Mouse (Mus musculus): Measurements from ENCODE around the gene Il1f9. TPM values are rescaled to one million over a fixed set of nuclear protein-coding genes. Genes with fewer than 3 reads are reported as not detected.
A peak's percentile ranks its signal among the peaks of the same experiment; 100 is the strongest.
"Not testable (repeated sequence)": the region's sequence is repeated elsewhere in the genome, so short reads cannot be mapped to it uniquely, and the experiment has no call there.

The Il1f9 gene
- polyA plus RNA-seq (2015; fragmentation: Nextera tagmentation; extraction: Ambion mirVana) = not detected in 2 replicates

- H3K36me3 ChIP-seq = no peaks in the 10 kb centered on the region
- no peak for ATAC-seq
- no peaks in the 10 kb centered on the region for H3K4me1 ChIP-seq (replicated peaks)
- H3K27me3 ChIP-seq = no peaks in the 10 kb centered on the region
- H3K9me3 ChIP-seq = no peaks in the 10 kb centered on the region
- H3K9ac ChIP-seq (replicated peaks) = no peak within 1 kb of the TSS
- H3K4me2 ChIP-seq (replicated peaks) = no peak within 1 kb of the TSS
- H3K4me3 ChIP-seq (replicated peaks) = no peak within 1 kb of the TSS
- WGBS = 100% methylated on average over 1 of the region's 1 CpGs
- no peak within 1 kb of the TSS for H3K27ac ChIP-seq
Measured at GRCm38 (mm10) chr2:24186176-24186575, at the start of gene Il1f9. Il1f9 (plus strand) TSS chr2:24186476.

DNA sequence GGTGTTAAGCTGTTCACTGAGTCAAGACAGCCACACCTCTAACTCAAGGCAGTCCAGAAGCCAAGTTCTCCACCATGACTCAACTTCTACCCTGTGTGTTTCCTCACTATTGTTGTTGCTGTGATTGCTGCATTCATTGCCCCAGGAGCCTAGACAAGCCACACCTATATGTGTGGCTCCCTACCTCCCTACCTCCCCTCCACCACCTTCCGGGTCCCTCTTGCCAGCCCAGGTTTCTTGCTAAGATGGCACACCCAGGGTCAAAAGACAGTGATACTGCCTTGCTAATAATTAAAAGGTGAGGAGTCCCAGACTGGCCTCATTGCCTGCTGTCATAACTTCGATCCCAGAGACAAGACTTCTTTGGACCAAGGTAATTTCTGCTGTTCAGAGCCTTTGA lies 33.4 kb upstream of the Il1f9 start, which contains the start of gene Il1f8:
Il1f8 (plus strand) TSS at position 301 of the 400 bp plus-strand sequence.
- no peaks in the 10 kb centered on the region for H3K4me1 ChIP-seq (replicated peaks)
- no peak within 1 kb of the TSS for H3K4me3 ChIP-seq (replicated peaks)
- no peaks in the 10 kb centered on the region for H3K9me3 ChIP-seq
- WGBS = 94% methylated on average over 2 of the region's 2 CpGs
- H3K27ac ChIP-seq = no peak within 1 kb of the TSS
- ATAC-seq = no peak
- H3K4me2 ChIP-seq (replicated peaks) = no peak within 1 kb of the TSS
- no peaks in the 10 kb centered on the region for H3K36me3 ChIP-seq
- H3K9ac ChIP-seq (replicated peaks) = no peak within 1 kb of the TSS
- no peaks in the 10 kb centered on the region for H3K27me3 ChIP-seq

GRCm38 (mm10) chr2:24181683-24182331 lies 4.5 kb upstream of the Il1f9 start:
- H3K36me3 ChIP-seq; H3K4me1 ChIP-seq (replicated peaks); H3K27ac ChIP-seq; H3K27me3 ChIP-seq; H3K9me3 ChIP-seq: not testable (repeated sequence)
- Histone ChIP-seq H3K9ac (replicated peaks) (peak overlapping the region; percentile 12; the same call in 1 of the 2 replicates), H3K4me2 (replicated peaks) (peak overlapping the region; percentile 38), H3K4me3 (replicated peaks) (peak overlapping the region; percentile 22; the same call in 1 of the 2 replicates)
- 17% methylated on average over 14 of the region's 14 CpGs for WGBS
- peak; percentile 89 for ATAC-seq

GRCm38 (mm10) chr2:24182423-24183147 lies 3.7 kb upstream of the Il1f9 start:
- 65% methylated on average over 13 of the region's 13 CpGs for WGBS
- not testable (repeated sequence) for H3K27ac ChIP-seq; H3K27me3 ChIP-seq; H3K9ac ChIP-seq (replicated peaks); H3K4me1 ChIP-seq (replicated peaks); H3K36me3 ChIP-seq; H3K9me3 ChIP-seq
- ATAC-seq = peak; percentile 50; the same call in 1 of the 2 replicates
- Histone ChIP-seq H3K4me3 (replicated peaks) (peak overlapping the region; percentile 22; the same call in 1 of the 2 replicates), H3K4me2 (replicated peaks) (peak overlapping the region; percentile 38)

GRCm38 (mm10) chr2:24184092-24184491 lies 2.2 kb upstream of the Il1f9 start:
- H3K9ac ChIP-seq (replicated peaks); H3K4me2 ChIP-seq (replicated peaks); H3K9me3 ChIP-seq; ATAC-seq; H3K4me3 ChIP-seq (replicated peaks); H3K36me3 ChIP-seq; H3K4me1 ChIP-seq (replicated peaks); H3K27me3 ChIP-seq; H3K27ac ChIP-seq: not testable (repeated sequence)

GRCm38 (mm10) chr2:24187585-24187984 lies 1.3 kb downstream of the Il1f9 start:
- Histone ChIP-seq H3K9ac (replicated peaks) (no peak overlapping the region), H3K27ac (no peak overlapping the region), H3K9me3 (no peaks in the 10 kb centered on the region), H3K36me3 (no peaks in the 10 kb centered on the region), H3K27me3 (no peaks in the 10 kb centered on the region), H3K4me3 (replicated peaks) (no peak overlapping the region), H3K4me1 (replicated peaks) (no peaks in the 10 kb centered on the region), H3K4me2 (replicated peaks) (no peak overlapping the region)
- WGBS = 89% methylated on average over 6 of the region's 6 CpGs
- no peak for ATAC-seq

DNA sequence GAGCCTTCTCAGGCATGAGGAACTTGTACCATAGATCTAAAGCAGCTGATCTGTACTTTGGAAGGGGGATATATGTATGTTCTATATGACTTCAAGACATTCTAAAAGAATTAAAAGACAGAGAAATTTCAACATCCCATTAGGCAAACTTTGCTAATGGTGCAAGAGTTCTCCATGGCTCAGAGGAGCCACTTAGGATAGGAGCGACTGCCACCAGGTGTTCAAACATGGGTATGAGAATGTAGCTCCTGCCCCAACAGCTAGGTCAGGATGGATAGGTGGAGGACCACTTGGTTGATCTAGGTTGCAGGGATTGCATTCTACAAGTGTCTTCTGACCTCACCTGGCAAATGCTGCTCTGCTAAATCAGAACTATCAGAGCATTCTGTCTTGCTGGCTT lies 1.9 kb downstream of the Il1f9 start:
- Histone ChIP-seq H3K9ac (replicated peaks) (no peak overlapping the region), H3K27ac (no peak overlapping the region), H3K4me2 (replicated peaks) (no peak overlapping the region), H3K9me3 (no peaks in the 10 kb centered on the region), H3K4me3 (replicated peaks) (no peak overlapping the region), H3K36me3 (no peaks in the 10 kb centered on the region), H3K27me3 (no peaks in the 10 kb centered on the region), H3K4me1 (replicated peaks) (no peaks in the 10 kb centered on the region)
- no peak for ATAC-seq
- 79% methylated on average over 1 of the region's 1 CpGs for WGBS

DNA sequence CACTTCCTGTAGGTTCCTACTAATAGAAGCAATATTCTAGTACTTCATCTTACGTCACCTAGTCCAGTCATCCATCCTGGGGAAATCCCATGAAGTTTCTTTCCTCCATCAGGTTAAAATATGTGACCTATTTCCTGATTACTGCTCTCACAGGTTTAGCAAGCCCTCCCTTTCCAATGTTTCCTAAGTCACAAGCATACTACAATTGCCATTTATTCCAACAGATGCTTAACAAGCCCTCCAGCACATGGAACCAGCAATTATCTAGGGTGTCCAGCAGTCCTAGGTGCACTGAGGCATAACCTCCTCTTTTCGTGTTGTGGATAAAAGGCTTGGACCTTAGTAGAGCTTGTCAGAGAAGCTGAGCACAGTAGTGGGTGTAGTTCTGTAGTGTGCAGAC lies 28.8 kb downstream of the Il1f9 start, which contains the start of gene Il1f6:
Il1f6 (plus strand) TSS at position 301 of the 400 bp plus-strand sequence.
- Histone ChIP-seq H3K36me3 (no peaks in the 10 kb centered on the region), H3K9me3 (no peaks in the 10 kb centered on the region), H3K4me3 (replicated peaks) (no peak within 1 kb of the TSS), H3K9ac (replicated peaks) (no peak within 1 kb of the TSS), H3K4me1 (replicated peaks) (no peaks in the 10 kb centered on the region), H3K4me2 (replicated peaks) (no peak within 1 kb of the TSS), H3K27me3 (no peaks in the 10 kb centered on the region), H3K27ac (no peak within 1 kb of the TSS)
- no peak for ATAC-seq
- 71% methylated on average over 2 of the region's 2 CpGs for WGBS

- Histone ChIP-seq H3K9me3 (no peaks in the 10 kb centered on the region), H3K9ac (replicated peaks) (no peak overlapping the region), H3K27ac (no peak overlapping the region), H3K36me3 (no peaks in the 10 kb centered on the region), H3K4me2 (replicated peaks) (no peak overlapping the region), H3K4me3 (replicated peaks) (no peak overlapping the region), H3K4me1 (replicated peaks) (no peaks in the 10 kb centered on the region), H3K27me3 (no peaks in the 10 kb centered on the region)
- WGBS = 82% methylated on average over 2 of the region's 2 CpGs
- no peak for ATAC-seq
Measured at GRCm38 (mm10) chr2:24227191-24227590, 40.9 kb downstream of the Il1f9 start.

Other genes starting within 250 kb of the Il1f9 start
- gene Hnmt, start 137.1 kb upstream of the Il1f9 start, polyA plus RNA-seq (2015; fragmentation: Nextera tagmentation; extraction: Ambion mirVana) = 2.4 and 2.5 TPM in 2 replicates
- not detected in 2 replicates for gene Tbpl2, start 89.9 kb upstream of the Il1f9 start, polyA plus RNA-seq (2015; fragmentation: Nextera tagmentation; extraction: Ambion mirVana)
- not detected in 2 replicates for gene Il1f8, start 33.3 kb upstream of the Il1f9 start, polyA plus RNA-seq (2015; fragmentation: Nextera tagmentation; extraction: Ambion mirVana)
- not detected in 2 replicates for gene Il1f6, start 28.9 kb downstream of the Il1f9 start, polyA plus RNA-seq (2015; fragmentation: Nextera tagmentation; extraction: Ambion mirVana)
- gene Il1f5, start 90.5 kb downstream of the Il1f9 start, polyA plus RNA-seq (2015; fragmentation: Nextera tagmentation; extraction: Ambion mirVana) = not detected in 2 replicates
- not detected in 2 replicates for gene Il1f10, start 104.7 kb downstream of the Il1f9 start, polyA plus RNA-seq (2015; fragmentation: Nextera tagmentation; extraction: Ambion mirVana)
- gene Il1rn, start 150.4 kb downstream of the Il1f9 start, polyA plus RNA-seq (2015; fragmentation: Nextera tagmentation; extraction: Ambion mirVana) = 0.17 and 0.19 TPM in 2 replicates
- 0.28 and 0.37 TPM in 2 replicates for gene Psd4, start 181.1 kb downstream of the Il1f9 start, polyA plus RNA-seq (2015; fragmentation: Nextera tagmentation; extraction: Ambion mirVana)